Mouse (Mus musculus) T-cell, adult 2 months (primary cell): ENCODE data around the gene 4933402E13Rik.

Source experiments
- DNase-seq: peaks from one replicate; pipeline ENCODE4 v3.0.0; 2022; ENCODE audit warnings: low spot score

4933402E13Rik gene

DNA sequence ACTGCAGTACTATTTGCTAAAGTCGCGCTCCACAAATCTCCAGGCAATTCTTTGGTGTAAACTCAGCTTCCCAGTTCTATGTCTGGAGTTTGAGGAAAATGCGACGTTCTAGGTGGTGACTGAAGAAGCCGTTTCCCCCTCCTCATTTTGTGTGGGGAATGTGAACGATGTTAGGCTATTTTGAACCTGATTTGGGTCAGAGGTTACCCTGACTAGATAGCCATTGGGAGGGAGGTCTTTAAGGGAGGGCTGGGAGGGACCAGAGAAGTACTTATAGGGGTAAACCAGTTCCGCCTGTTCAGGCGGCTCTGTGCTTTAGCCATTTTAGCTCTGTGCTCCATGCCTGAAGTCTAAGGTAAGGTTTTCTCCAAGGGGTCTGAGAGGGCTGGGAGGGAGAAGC is at the start of gene 4933402E13Rik:
Gene 4933402E13Rik, plus strand, starts transcription at position 301 of the 400 bp plus-strand sequence.
- DNase-seq, result no peak
